Mouse (Mus musculus) left cerebral cortex, adult 8-10 months (tissue): ENCODE results near the gene Ndufb4. TPM values are rescaled to one million over a fixed set of nuclear protein-coding genes. Genes with fewer than 3 reads are reported as not detected.
A peak's percentile ranks its signal among the peaks of the same experiment; 100 is the strongest.
"Not testable (repeated sequence)": the region's sequence is repeated elsewhere in the genome, so short reads cannot be mapped to it uniquely, and the experiment has no call there.

Experiments used
- DNase-seq, 2 experiments: peaks; one replicate each; pipeline ENCODE4 v3.0.0; 2022; ENCODE audit warnings: low spot score in 2 of 2
- total RNA-seq, 4 experiments: library from RNA; stranded (reverse); gene quantifications; 2 replicates each; pipeline ENCODE4 v1.2.4; 2022

The Ndufb4 gene
- total RNA-seq, 4 experiments from 2014 or later: 62.1 to 83.1 (median 75.9) TPM

DNA sequence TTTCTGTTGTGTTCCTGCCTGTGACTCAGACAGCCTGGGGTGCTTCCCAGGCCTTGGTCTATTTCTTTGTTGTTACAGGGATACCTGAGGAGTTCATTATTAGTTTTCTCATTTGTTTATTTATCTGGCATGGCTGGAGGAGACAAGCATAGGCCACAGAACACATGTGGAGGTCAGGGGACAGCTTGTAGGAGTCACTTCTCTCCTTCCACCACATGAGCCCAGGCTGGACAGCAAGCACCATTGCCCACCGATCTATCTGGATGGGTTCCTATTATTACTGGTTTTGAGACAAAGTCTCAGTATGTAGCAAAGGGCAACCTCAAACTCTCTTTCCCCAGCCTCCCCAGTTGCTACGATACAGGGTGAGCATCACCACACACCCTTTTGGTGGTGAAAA, 26.0 kb upstream of the Ndufb4 start:
- DNase-seq: no peak

DNA sequence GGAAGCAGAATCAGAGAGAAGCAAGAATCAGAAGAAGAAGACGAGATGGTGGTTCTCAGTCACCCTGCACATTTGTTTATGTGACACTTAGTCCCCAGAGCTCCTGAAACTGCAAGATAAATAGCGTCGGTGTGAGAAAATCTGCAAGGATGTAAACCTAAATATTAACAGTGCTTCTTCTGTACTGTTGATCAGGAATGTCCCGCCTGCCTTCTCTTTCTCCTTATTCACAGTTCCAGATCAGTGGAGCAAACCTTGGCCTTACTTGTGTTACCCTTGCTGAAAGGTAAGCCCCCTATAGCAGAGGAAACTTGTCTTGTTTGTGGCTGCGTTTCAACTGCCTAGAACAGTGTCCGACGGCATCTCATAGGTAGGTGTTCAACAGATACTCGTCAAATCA, 23.3 kb upstream of the Ndufb4 start:
- DNase-seq: no peak

DNA sequence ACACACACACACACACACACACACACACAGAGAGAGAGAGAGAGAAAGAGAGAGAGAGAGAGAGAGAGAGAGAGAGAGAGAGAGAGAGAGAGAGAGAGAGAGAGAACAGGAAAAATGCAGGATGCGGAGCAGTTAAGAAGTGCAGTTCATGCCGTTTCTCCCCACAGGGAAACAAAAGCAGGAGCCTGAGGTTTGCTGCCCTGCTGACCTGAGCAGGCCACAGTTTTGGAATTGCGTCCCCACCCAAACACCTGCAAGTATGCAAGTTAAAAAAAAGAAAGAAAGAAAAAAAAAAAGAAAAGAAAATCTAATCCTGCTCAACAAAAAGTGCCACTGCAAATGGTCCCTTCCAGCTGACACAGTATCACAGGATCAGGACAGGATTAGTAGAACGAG, 22.4 kb upstream of the Ndufb4 start:
- DNase-seq: no peak

DNA sequence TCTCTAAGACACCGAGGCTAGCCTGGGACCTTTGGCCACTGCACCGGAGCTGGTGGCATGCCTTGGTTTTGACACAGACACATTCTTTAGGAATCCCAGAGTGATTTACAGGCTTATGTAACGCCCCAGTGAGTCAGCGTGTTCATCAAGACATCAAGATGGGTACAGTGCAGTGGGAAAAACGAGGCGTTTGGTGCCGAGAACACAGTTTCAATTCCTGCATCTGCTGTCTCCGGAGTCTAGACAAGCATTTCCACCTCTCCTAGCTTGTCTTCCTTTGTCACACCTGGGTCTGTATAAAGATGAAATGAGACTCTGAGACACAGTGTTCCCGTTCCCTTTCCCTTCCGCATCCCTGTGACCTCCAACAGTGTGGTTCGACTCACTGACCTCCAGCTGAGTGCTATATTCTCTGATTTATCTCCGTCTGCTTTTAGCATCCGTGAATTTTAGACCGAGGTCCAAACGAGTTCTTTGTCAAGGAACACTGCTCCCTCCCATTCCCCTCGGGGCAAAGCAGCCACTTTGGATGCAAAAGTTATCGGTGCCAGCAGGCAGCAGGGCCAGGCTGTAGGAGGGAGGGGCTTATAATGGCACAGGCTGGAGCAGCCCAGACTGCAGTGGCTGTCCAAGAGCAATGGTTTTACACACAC, 21.9 kb upstream of the Ndufb4 start:
- peak; percentile 57 to 72 for DNase-seq

DNA sequence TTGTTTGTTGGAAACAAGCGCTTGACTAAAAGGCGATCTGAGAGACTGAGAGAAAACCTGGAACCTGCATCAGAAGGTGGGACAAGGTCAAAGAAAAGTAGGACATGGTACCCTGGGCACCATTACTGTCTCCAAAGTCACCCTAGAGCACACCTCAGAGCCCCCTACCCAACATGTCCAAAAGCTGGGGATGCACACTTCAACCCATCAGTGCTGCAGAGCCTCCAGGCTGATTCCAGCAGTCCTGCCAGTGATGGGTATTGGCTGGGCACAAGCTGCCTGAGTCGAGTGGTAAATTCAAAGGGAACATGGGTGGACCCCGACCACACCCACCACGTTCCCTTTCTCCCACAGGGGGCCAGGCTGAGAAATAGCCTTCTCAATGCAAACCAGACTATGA, 21.1 kb upstream of the Ndufb4 start:
- DNase-seq: no peak

DNA sequence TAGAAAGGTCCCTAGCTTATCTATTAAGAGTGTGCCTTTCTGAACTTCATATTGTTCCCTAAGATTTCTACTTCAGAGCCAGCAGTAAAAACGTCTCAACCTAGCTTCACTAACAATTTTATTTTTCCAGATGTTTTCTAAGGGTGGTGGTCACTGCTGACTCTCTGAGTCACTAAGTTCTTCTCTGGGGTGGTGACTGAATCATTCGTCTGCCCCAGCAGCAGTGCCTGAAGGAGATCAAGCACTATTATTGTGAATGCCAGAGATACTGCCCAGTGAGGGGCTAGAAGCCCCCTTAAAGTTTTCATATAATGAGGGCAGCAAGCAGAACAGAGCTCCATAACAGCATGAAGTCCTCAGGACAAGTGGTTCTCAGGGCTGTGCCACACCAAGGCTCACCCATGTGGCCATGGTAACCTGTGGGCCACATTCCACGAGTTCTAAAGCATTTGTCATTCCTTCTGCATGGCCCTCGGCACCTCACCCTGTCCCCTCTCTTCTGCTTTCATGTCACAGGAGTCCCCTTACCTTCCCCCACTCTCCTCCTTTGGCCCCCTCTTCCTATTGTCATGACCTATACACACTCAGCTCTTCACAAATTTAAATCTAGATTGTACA, 16.5 kb upstream of the Ndufb4 start:
- no peak for DNase-seq

DNA sequence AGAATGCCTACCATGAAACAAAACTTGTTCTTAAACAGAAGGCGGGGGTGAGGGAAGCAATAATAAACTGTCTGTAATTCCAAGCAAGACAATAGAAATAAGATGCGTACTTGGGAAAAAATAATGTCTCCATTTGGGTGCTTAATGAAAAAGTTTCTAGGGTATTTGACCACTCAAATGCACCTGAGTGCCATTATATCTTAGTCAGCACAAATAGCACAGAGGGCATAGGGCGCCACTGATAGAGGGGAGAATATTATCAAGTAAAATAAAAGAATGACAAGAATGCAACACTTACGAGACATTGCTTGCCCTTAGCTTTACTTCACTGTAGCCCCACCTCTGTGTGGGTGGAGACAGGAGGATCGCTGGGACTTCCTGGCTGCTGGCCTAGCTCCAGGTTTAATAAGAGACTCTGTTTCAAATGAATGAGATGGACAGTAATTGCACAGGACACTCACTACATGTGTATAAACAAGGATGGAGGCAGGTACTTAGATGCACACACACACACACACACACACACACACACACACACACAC, 11.2 kb upstream of the Ndufb4 start:
- no peak for DNase-seq

DNA sequence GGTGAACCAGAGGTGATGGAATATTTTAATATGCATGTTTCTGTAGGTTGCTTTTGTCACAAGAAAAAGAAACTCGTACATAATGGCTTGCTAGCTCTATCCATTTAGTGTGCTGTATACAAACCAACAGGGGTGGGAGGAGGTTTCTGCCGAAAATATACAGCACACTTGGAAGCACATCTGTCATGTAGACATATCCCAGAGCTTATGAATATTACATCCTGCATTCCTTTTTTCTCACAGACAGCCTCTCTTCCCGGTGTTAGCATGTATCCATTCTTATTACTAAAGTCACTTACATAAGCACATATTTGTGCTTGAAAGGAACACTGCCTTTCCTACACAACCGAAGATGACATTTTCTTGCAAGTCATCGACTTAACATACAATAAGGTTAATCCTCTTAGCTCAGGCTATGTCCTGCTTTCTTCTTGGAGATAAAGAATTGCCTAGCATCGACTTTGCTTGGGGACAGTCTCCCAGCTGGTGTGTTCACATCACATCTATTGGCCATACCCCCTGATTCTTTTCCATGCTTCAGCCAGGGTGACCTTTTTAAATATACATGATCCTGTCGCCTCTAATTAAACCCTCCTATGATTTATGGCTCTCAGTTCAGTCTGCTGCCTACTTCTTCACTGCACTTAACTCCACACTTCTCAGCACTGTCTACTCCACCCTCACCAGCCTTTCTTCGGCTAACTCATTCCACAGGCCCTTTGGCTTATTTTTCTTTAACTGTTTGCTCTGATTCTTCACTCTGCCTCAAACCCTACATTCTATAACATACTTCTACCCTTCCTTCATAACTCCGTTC, 9.6 kb upstream of the Ndufb4 start:
- DNase-seq: no peak

DNA sequence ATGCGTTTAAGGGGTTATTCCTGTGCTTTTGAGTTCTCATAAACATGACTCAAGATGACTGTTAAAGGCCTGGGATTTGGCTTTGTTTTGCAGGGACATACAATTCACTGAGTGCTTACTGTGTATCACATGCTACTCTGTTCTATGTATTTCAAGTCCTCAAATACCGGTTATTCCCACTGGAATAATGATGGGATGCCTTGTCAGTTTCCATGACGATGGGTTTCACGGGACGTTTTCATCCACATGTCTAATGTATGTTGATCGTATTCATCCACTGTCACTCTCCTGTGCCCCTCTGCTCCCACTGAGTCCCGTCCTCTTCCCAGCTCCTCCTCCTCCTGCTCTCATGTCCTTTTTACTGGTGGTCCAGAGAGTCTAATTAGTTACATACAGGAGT, 2.5 kb upstream of the Ndufb4 start:
- no peak for DNase-seq

DNA sequence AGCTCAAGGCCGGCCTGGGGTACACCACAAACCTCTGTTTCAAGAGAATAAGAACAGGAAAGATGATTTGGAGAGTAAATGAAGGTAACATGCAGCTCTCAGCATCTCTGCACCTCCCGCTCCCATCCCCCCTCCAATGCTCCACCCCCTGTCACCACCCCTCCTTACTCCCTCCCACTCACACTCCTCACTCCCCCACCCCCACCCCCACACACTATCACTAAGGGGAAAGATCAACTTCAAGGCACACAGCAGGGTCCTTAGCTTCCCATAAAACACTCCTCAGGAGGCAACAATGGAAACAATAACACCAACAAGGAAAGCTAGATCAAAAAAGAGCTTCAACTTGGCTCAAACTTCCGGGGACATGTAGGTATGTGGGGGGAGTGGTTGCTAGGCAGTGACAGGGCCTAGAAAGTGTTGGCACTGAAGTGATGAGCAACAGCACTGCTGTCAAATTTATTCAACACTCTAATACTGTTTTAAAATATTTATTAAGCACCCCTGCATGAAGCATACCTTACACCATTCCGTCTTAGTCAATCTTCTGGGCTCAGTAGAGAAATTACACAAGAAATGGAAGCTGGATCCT, 1.6 kb upstream of the Ndufb4 start:
- DNase-seq: no peak

DNA sequence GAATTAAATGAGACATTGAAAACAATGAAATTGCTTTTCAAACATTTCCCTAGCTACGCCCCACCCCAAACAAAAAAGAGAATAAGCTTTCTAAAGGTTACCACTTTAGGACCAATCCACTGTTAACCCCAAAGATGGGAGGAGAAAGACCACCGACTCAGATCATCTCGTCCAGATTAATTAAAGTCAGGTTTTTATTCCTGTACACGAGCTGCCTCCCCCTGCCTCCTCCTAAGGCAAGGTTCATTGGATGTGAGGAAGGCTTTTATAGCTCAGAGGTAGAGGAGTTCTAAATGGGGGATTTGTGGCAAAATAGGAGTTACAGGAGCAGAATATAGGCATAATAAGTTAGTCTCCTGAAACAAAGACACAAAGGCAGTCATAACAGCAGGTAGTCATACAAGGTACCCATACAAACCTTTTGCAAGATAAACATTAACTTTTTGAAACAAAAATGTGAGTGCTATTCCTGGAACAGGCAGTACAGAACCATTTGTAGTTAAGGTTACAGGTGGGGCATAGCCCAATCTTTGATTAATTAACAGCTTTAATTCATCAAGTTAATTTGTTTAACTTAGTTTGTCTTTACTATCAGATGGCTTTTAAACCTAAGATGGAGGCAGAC, 690 bp upstream of the Ndufb4 start:
- no peak for DNase-seq

DNA sequence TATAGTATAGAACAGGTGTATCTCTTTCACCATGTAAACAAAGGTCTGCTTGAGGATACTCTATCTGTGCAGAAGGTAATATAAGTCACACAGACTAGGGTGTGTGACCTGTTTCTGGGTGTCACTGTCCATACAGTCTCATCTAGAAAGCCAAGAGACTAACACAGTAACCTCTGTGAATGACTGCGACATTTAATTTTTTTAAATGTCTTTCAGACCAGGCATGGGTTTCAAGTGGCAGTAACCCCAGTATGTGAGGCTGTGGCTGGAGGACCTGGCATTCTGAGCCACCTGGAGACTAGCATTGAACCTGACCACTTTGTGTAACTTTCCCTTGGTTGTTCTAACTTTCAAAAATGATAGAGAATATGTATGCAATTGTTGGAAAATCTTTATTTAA, 1.2 kb downstream of the Ndufb4 start:
- no peak for DNase-seq

DNA sequence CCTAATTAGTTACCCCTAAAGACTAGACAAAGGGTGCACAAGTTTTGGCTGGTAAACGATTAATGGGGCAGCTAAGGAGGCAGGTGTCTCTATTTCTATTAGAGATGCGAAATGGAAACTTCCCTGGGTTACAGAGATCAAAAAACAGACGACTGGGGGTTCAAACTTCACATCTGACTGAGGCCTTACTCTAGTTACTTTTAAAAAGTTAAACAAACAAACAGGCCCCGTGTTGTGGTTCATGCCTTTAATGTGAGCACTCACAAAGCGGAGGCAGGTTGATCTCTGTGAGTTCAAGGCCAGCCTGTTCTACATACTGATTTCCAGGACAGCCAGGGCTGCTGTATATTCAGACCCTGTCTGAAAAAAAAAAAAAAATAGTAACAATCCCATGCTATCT, 1.6 kb downstream of the Ndufb4 start:
- no peak for DNase-seq

DNA sequence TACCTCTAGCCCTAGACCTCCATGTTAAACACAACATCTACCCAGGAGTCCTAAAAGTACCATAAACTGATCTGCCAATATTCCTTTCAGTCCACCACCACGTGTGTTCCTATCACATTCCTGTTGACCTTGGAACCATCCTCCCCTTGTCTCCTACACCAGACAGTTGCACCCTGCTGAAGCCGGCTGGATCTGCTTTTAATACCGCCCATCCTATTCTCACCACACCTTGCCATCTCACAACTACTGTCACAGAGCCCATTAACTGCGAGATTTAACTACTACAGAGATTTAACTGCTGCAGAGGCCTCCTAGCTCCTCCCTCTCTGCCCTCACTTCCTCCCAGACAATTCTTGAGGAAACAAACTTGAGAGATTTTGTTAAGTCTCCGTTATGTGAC, 2.8 kb downstream of the Ndufb4 start:
- no peak for DNase-seq

DNA sequence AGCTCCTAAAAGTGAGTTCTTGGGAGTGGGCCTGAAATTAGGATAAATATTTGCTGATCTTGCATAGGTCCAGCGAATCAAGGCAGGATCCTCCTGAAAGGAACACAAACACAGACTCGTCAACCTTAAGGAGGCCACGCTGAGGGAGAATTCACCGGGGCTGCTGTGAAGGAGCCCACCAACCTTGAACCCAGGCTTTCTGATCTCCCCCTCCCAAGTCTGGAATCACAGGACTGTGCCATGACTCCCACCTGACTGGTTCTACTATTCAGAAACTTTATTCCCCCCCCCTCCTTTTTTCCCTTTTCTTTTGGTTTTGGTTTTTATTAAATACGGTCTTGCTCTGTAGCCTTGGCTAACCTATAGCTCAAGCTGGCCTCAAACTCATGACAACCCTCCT, 5.2 kb downstream of the Ndufb4 start:
- DNase-seq: no peak

DNA sequence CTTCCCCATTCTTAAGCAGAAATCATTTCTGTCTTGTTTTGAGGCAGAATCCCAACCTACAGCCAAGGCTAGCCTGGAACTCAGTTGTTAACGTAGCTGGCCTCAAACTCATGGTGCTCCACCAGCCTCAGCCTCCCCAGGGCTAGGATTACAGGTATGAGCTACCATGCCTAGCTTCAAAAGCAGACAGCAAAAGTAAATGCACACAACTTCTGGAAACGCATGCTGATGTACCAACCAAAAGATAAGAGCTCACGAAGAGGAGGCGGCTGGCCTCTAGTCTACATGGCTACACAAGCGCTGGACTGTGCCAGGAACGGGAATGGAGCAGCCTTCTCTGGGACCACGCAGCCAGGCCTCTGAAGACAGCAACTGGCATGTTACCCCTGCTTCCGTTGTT, 6.3 kb downstream of the Ndufb4 start:
- DNase-seq: no peak

DNA sequence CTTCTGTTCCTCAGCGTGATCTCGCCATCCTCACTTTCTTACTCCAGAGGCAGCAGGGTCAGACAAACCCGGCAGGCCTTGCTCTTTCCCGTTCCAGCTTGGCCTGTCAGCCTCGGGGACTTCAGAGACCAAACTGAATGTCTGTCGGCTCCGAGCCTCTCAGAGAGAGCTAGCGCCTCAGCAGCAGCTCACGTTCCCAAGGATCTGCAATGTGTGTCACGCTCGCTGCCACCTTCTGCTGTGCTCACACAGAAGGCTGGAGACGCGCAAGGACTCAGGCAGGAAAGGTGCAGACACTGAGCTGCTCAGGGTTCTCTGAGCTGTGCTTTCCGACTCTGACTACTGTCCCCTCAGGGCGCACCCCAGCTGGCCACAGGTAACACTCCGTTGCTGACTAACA, 7.2 kb downstream of the Ndufb4 start:
- DNase-seq: peak in 1 of 2 experiments; percentile 35

DNA sequence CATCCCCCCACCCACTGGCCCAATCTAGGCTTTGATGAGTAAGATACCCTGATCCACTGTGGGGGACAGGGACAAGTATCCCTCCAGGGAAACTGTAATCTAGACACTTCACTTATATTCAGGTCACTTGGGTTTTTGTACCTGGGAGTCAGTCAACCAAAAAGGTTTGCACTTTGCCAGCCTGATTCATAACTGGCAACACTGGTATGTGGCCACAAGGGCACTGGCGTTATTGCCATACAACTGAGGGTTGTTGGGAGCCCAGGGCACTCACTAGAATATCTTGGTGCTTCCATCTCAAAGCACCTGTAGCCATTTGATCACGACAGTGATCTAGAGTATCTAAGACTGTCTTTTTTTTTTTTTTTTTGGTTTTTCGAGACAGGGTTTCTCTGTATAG, 8.5 kb downstream of the Ndufb4 start:
- no peak for DNase-seq

DNA sequence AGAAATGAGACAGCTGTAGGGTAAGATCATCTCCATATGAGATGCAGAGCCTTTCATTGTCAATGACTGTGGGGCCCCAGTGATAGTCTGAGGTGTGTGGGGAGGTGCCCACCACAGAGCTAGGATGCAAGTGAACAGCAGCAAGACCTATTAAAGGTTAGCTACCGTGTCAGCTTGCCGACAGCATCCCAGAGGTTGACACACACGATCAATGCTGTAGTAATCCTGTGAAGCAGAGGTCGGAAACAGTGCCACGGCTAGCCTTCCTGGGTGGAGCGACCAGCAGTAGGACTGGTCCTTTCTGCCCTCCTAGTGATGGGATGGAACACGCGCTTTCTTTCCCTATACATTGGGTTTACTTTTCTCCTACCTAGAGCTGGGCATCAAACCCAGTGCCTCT, 9.0 kb downstream of the Ndufb4 start:
- DNase-seq: no peak

DNA sequence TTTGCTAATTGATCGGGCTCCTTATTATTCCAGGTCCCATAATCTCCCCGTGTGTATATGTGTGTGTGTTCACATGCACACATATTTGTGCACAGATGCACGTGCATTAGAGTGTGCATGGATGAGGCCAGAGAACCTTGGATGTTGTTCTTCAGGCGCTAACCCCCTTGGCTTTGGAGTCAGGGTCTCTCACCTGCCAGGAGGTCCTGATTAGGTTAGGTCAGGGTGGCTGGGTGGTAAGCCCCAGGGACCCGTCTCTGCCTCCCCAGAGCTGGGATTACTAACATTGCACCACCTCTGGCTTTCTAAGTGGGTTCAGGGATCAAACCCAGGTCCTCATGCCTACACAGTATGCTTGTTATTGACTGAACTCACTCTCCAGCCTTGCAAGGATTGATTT, 9.8 kb downstream of the Ndufb4 start:
- no peak for DNase-seq

DNA sequence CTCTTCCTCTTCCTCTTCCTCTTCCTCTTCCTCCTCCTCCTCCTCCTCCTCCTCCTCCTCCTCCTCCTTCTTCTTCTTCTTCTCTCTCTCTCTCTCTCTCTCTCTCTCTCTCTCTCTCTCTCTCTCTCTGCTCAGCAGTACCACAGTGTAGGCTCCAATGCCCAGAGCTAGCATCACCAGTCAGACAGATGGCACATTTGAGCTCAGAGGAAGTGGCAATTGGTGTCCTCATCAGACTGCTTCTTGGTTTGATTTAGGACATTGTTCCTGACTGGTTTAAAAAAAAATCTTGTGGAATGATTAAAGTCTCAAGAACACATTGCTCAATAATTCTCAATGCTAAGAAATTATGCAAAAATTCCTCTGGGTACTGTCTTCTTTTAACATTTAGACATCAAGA, 13.7 kb downstream of the Ndufb4 start:
- DNase-seq: not testable (repeated sequence)

DNA sequence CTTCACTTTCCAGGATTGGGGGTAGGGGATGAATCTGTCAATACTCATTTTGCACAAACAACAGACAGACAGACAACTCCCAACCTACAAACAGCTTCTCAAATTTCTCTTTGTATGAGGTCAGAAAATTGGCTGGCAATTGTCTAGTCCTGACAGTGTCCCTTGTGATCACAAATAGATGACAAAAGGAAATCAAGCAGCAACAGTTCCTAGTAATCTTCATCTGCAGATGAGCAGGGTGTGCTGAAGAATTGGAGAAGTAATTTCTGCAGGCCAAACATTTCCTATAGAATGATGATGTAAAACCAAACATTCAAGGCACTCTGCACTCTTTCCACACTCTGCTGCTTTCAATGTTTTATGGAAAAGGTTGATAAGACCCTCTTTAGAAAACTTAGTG, 16.5 kb downstream of the Ndufb4 start:
- DNase-seq: no peak
